Mouse (Mus musculus): ENCODE results near the gene Ero1l.

The Ero1l gene

DNA sequence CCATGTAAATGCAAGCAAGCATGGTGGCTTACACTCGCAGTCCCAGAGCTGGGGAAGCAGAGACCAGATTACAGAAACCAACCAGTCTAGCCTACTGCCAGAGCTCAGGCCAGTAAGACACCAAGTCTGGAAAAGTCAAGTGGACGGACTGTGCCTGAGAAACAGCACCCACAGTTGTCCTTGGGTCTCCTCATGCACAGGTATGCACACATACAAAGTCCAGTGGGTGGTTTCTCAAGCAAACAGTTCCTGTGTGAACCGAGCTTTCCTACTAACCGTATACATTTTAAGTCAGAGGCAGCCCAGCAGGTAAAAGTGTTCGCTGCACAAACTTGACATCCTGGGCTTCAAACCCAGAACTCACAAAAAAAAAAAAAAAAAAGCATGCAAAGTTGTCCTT, 12.7 kb downstream of the Ero1l start:
- DNase-seq (ENCODE audit: low read depth, low spot score): no peak

DNA sequence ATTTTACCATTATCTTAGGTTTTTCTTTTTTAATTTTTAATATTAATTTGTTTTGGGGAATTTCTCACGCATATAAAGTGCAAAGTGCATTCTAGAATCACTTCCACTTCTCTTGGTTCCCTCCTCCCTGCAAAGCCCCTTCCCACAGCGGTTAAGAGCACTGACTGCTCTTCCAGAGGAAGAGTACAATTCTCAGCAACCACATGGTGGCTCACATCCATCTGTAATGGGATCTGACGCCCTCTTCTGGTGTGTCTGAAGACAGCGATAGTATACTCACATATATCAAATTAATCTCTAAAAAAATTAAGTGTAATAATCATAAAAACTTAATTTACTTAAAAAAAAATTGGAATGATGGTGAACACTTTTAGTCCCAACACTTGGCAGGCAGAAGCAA, 14.2 kb downstream of the Ero1l start:
- no peak for DNase-seq (ENCODE audit: low read depth, low spot score)

DNA sequence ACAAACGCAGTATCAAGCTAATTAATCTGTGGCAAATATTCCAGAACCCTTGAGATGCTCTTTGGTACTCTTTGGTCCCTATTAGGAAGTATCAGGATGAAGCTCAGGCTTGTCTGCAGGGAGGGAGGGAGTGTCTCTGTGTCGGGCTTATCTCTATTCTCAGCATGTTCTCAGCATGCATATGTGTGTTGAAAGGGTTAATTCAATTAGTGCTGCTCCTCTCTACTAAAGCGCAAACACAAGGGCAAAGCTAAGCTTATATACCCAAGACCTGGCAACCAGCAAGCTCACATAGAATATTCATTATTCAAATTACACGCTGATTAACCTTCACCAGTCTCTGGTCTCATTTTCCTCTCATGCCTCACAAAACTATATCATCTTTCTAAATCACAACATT, 14.6 kb downstream of the Ero1l start:
- DNase-seq (ENCODE audit: low read depth, low spot score): no peak

DNA sequence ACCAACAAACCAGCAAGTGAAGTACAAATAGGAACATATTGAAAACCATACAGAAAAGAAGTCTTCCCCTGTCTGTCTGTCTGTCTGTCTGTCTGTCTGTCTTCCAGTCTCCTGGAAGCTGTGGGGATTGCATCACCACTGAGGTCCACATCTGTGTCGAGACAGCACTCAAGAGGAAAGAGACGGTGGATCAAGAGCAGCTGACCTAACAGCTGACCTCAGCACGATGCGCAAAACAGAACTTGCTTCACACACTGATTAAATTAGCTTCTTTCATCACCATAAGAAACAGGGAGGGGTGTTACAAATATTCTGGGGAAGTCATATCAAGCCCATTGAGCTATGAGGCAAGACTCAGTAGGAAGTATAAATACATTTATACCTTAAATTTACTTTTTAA, 27.0 kb downstream of the Ero1l start:
- no peak for DNase-seq (ENCODE audit: low read depth, low spot score)

DNA sequence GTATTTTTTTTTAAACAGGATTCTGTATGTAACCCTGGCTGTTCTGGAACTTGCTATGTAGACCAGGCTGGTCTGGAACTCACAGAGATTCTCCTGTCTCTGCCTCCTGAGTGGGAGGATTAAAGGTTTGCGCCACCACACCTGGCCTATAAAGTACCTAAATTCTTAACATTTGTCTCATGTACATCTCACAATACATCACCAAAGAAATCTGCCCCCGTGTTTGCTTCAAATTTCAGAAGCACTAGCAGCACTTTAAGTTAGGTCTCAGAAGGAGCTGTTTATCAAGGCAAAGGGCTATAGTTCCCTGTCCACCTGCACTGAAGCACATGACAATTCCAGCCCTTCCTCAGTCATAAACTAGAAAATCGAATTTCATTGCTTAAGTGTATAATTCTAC, 36.5 kb downstream of the Ero1l start:
- DNase-seq (ENCODE audit: low read depth, low spot score): no peak

DNA sequence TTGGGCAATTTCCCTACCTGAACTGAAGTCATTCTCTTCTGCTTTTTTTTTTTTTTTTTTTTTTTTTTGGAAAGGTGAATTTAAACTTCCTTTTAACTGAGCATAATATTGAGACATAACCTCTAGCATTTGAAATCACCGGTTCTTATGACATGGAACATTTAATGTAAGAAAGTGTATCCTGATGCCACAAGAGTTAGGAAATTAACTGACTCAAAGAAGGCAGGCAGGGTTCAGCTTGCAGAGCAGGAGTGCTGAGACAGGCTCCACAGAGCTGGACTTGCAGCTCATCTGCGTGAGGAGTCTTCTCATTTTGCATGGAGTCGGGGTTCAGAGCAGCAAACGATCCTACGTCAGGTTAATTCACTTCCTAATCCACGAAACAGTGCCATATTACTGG, 42.8 kb downstream of the Ero1l start:
- no peak for DNase-seq (ENCODE audit: low read depth, low spot score)

DNA sequence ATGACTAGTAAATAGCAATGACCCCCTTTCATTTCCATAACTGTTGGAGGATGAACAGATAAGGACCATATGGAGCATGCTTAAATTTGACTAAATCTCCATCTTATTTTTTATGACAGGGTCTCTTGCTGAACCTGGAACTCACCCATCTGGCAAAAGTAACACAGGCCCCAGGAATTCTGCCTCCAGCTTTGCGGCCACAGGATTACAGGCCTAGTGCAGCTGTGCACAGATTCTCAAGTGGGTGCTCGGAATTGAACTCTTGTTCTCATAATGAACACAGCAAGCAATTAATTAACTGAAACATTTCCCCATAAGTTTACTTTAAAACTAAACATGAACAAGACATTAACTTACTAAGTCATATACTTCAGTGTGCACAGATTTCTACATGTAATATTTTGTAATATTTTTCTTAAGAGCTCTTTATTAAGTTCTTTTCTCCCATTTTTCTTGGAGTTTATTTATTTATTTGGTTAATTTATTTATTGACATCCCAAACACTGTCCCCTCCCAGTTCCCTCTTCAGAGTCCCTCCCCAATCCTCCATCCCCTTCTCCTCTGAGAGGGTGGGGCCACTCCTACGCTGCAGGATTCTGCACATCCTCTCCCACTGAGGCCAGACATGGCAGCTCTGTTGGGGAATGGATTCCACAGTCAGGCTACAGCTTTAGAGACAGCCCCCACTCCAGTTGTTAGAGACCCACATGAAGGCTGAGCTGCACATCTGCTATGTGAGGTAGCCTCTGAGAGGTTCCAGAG, 54.6 kb downstream of the Ero1l start:
- DNase-seq (ENCODE audit: low read depth, low spot score): no peak

DNA sequence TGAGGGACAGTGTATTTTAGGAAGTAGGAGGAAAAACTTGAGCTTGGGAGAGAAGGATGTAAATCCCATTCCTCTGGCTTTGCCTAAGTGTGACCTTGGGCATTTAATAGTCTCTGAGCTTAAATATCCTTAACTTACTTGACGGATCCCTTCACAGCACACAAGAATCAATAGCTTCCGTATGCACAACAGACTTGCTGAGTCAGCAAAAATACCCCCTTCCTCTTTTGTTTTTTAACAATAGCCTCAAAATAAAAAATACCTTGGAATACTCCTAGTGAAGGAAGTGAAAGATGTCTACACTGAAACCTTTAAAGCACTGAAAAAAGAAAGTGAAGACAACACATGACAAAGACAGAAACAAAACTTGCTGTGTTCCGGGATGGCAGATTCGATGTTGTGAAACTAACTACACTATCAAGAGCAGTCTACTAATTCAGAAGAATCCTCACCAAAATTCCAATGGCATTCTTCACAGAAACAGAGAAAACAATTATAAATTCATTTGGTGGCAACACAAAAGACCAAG, 67.0 kb downstream of the Ero1l start:
- no peak for DNase-seq (ENCODE audit: low read depth, low spot score)

DNA sequence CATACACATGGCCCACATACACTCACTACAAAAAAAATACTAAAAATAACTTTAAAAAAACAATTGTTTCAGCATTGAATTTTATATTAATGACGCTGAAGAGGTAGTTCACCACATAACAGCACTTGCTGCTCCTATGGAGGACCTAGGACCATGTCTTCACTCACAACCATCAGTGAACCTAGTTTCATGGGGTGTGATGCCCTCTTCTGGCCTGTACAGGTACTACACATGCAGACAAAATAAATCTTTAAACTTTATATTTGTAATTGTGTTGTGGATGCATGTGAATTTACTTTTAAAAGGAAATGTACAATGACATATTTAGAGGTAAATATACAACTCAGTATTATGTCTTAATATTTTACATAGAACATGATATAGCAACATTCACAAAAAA, 77.0 kb downstream of the Ero1l start:
- no peak for DNase-seq (ENCODE audit: low read depth, low spot score)

DNA sequence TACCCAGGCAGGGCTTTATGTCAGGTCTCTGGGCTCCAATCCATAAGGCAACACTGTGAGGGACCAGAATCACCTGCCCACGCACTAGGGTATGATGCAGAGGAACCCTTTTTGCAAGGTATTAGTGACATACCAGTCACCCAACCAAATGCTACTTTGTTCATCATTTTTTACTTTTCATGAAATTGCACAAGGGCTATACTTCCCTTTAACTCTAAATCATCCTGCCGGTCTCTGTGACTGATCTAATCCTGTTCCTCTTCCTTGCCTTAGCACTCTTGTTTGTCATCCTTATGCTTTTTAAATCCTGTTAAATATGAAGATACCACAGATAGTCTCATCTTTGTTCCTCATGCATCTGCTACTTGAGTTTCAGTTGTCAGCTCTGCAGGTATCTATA, 79.5 kb downstream of the Ero1l start:
- DNase-seq (ENCODE audit: low read depth, low spot score): no peak
